Mouse (Mus musculus) hindbrain, postnatal 0 days (tissue): ENCODE data around the gene Il1r2. TPM values are rescaled to one million over a fixed set of nuclear protein-coding genes. Genes with fewer than 3 reads are reported as not detected.
A peak's percentile ranks its signal among the peaks of the same experiment; 100 is the strongest.

ENCODE experiments used
- ATAC-seq: fragments of 200-750 bp; cut with Nextera tagmentation; 2 replicates; pipeline ENCODE4 v1.8.0; 2017; ENCODE audit warnings: mild to moderate bottlenecking, moderate TSS enrichment, moderate library complexity
- DNase-seq: peaks from one replicate; pipeline ENCODE4 v3.0.0-alpha.2; 2015; ENCODE audit warnings: low spot score
- H3K27ac ChIP-seq: fragments of 300-500 bp; sonication (generic); 2 replicates; pipeline ENCODE4 v1.5.1; 2014; ENCODE audit warnings: mild to moderate bottlenecking
- H3K27me3 ChIP-seq: fragments of 300-500 bp; sonication (generic); 2 replicates; pipeline ENCODE4 v1.6.1; 2014; ENCODE audit warnings: low read length, mixed read lengths; ENCODE audit not compliant: insufficient read depth
- H3K36me3 ChIP-seq: fragments of 300-500 bp; sonication (generic); 2 replicates; pipeline ENCODE4 v1.6.1; 2014; ENCODE audit warnings: low read length, mixed read lengths; ENCODE audit not compliant: insufficient read depth
- H3K4me1 ChIP-seq: fragments of 300-500 bp; sonication (generic); 2 replicates; pipeline ENCODE4 v1.6.1; 2014; ENCODE audit warnings: antibody characterized with exemption, low read length, mixed read lengths; ENCODE audit not compliant: insufficient read depth
- H3K4me2 ChIP-seq: fragments of 300-500 bp; sonication (generic); 2 replicates; pipeline ENCODE4 v1.6.1; 2014; ENCODE audit warnings: low read depth, mild to moderate bottlenecking, low read length, moderate library complexity, mixed read lengths
- H3K4me3 ChIP-seq: fragments of 300-500 bp; sonication (generic); 2 replicates; pipeline ENCODE4 v1.5.1; 2014; ENCODE audit warnings: low read length
- H3K9ac ChIP-seq: fragments of 300-500 bp; sonication (generic); replicated peaks from 2 replicates; pipeline ENCODE4 v1.6.1; 2014; ENCODE audit warnings: mild to moderate bottlenecking, low read length, moderate library complexity, mixed read lengths
- H3K9me3 ChIP-seq: fragments of 300-500 bp; sonication (generic); 2 replicates; pipeline ENCODE4 v1.6.1; 2016; ENCODE audit warnings: low read length, mixed read lengths
- CTCF ChIP-seq: IDR thresholded peaks from 2 replicates; pipeline ENCODE4 v1.5.1; 2016; ENCODE audit warnings: antibody characterized with exemption, control low read depth, low read depth
- WGBS: fragments of 180-500 bp; shearing (Covaris S2); extraction: QIAGEN DNeasy Blood & Tissue Kit; methylation state at CpG from one replicate; pipeline ENCODE4 v1.1.7; 2014; 5-methylcytosine and 5-hydroxymethylcytosine counted together
- polyA plus RNA-seq: library from polyadenylated mRNA; unstranded; fragments of >200 nt; fragmentation: Nextera tagmentation; extraction: Ambion mirVana; gene quantifications from 2 replicates; pipeline ENCODE4 v1.2.1, GENCODE M21; 2015
- total RNA-seq: library from RNA; depleted of rRNA; stranded (reverse); fragments of >200 nt; gene quantifications from 2 replicates; pipeline ENCODE4 v1.2.3, GENCODE M21; 2014

The Il1r2 gene
- total and polyA plus RNA-seq, 2 experiments from 2014 or later, result 0.37 to 1.5 TPM

GRCm38 (mm10) chr1:40081041-40081440 is 7.2 kb downstream of the Il1r2 start:
- no peak for TF ChIP-seq CTCF
- Histone ChIP-seq H3K4me1 (no peaks in the 10 kb centered on the region; the same call in 1 of the 2 replicates), H3K4me3 (no peak overlapping the region), H3K9me3 (no peaks in the 10 kb centered on the region), H3K4me2 (no peak overlapping the region), H3K36me3 (no peaks in the 10 kb centered on the region), H3K27me3 (no peaks in the 10 kb centered on the region), H3K9ac (no peak overlapping the region), H3K27ac (no peak overlapping the region)
- DNase-seq (no peak), ATAC-seq (no peak)
- 88% methylated on average over 2 of the region's 2 CpGs for WGBS

GRCm38 (mm10) chr1:40084386-40084785 is 10.5 kb downstream of the Il1r2 start:
- no peak for ATAC-seq
- 0 out of 2 replicates have a peak overlapping the region, but pooled peaks have one; percentile 3 for H3K4me2 ChIP-seq
- DNase-seq, result no peak

GRCm38 (mm10) chr1:40085403-40086182 is 11.7 kb downstream of the Il1r2 start:
- ATAC-seq, result peak; percentile 87
- no peak overlapping the region for H3K27ac ChIP-seq

More at GRCm38 (mm10) chr1:40084386-40084785, 10.5 kb downstream of the Il1r2 start:
- Histone ChIP-seq H3K9ac (no peak overlapping the region), H3K4me3 (no peak overlapping the region), H3K27me3 (no peaks in the 10 kb centered on the region), H3K27ac (no peak overlapping the region), H3K36me3 (no peaks in the 10 kb centered on the region), H3K9me3 (no peaks in the 10 kb centered on the region), H3K4me1 (no peaks in the 10 kb centered on the region; the same call in 1 of the 2 replicates)
- TF ChIP-seq CTCF, result no peak
- WGBS, result 64% methylated on average over 3 of the region's 3 CpGs

GRCm38 (mm10) chr1:40091160-40091559 is 17.3 kb downstream of the Il1r2 start:
- Histone ChIP-seq H3K4me2 (no peak overlapping the region), H3K4me1 (no peaks in the 10 kb centered on the region), H3K36me3 (no peaks in the 10 kb centered on the region), H3K4me3 (no peak overlapping the region), H3K27me3 (no peaks in the 10 kb centered on the region), H3K27ac (no peak overlapping the region), H3K9ac (no peak overlapping the region), H3K9me3 (no peaks in the 10 kb centered on the region)
- no peak for ATAC-seq
- WGBS, result 89% methylated on average over 9 of the region's 9 CpGs
- no peak for TF ChIP-seq CTCF
- DNase-seq, result no peak

More at GRCm38 (mm10) chr1:40085403-40086182, 11.7 kb downstream of the Il1r2 start:
- no peaks in the 10 kb centered on the region for H3K36me3 ChIP-seq
- 3% methylated on average over 25 of the region's 25 CpGs for WGBS
- H3K4me3 ChIP-seq, result peak overlapping the region; percentile 33
- TF ChIP-seq CTCF, result no peak
- peak overlapping the region; percentile 64 for H3K4me2 ChIP-seq
- peak overlapping the region; percentile 48 for H3K9ac ChIP-seq
- DNase-seq, result peak; percentile 85
- H3K9me3 ChIP-seq, result no peaks in the 10 kb centered on the region
- H3K4me1 ChIP-seq, result no peaks in the 10 kb centered on the region; the same call in 1 of the 2 replicates
- H3K27me3 ChIP-seq, result no peaks in the 10 kb centered on the region

GRCm38 (mm10) chr1:40092541-40092940 is 18.7 kb downstream of the Il1r2 start:
- Histone ChIP-seq H3K9me3 (no peaks in the 10 kb centered on the region), H3K36me3 (no peaks in the 10 kb centered on the region), H3K4me3 (no peak overlapping the region), H3K9ac (no peak overlapping the region), H3K27ac (no peak overlapping the region), H3K4me2 (no peak overlapping the region), H3K4me1 (no peaks in the 10 kb centered on the region), H3K27me3 (no peaks in the 10 kb centered on the region)
- no peak for TF ChIP-seq CTCF
- 69% methylated on average over 6 of the region's 6 CpGs for WGBS
- no peak for ATAC-seq
- no peak for DNase-seq

DNA sequence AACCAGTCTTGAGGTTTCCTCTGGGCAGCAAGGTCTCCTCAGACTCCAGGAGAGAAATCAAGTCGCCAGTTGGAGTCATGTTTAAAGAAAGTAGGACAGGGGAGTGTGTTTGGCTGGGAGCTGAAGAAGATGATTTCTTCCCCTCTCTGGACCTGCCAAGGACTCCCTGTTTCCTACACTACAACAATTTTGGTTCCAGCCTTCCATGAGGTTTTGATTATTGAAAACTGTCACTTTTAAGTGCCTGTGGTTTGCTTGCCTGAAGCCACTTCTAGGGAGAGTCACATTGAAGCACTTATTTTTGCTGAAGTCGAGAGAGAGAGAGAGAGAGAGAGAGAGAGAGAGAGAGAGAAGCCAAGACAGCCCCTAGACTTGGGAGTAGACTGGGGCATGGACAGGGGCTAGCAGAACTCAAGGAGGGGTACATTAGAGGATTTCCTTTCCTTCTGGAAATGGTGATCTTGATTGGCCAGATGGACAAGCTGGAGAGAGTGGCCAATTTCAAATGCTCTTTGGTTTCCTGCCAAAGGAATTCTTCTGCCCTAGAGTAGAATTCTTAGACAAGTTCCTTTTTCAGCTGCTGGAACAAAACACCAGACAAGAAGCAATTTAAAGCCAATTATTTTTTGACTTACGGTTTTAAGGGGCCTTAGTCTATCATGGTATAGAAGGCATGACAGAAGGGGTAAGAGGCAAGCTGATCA is 20.9 kb downstream of the Il1r2 start:
- Histone ChIP-seq H3K4me3 (no peak overlapping the region), H3K4me2 (no peak overlapping the region), H3K9ac (no peak overlapping the region), H3K9me3 (no peaks in the 10 kb centered on the region), H3K4me1 (no peaks in the 10 kb centered on the region), H3K27me3 (no peaks in the 10 kb centered on the region), H3K36me3 (no peaks in the 10 kb centered on the region), H3K27ac (no peak overlapping the region)
- ATAC-seq (no peak), DNase-seq (no peak)
- no peak for TF ChIP-seq CTCF
- 80% methylated on average over 3 of the region's 3 CpGs for WGBS

GRCm38 (mm10) chr1:40095585-40095984 is 21.7 kb downstream of the Il1r2 start:
- no peak for ATAC-seq

More at GRCm38 (mm10) chr1:40095585-40095984, 21.7 kb downstream of the Il1r2 start:
- Histone ChIP-seq H3K9ac (no peak overlapping the region), H3K4me2 (no peak overlapping the region), H3K27ac (no peak overlapping the region), H3K9me3 (no peaks in the 10 kb centered on the region), H3K27me3 (no peaks in the 10 kb centered on the region), H3K4me3 (no peak overlapping the region), H3K36me3 (no peaks in the 10 kb centered on the region), H3K4me1 (no peaks in the 10 kb centered on the region)
- no peak for DNase-seq
- 17% methylated on average over 1 of the region's 1 CpGs for WGBS
- TF ChIP-seq CTCF, result 0 out of 2 replicates have a peak, but pooled peaks have one; percentile 16
